ENCODE assay signal across 8 mouse cellular contexts in the genomic region with DNA sequence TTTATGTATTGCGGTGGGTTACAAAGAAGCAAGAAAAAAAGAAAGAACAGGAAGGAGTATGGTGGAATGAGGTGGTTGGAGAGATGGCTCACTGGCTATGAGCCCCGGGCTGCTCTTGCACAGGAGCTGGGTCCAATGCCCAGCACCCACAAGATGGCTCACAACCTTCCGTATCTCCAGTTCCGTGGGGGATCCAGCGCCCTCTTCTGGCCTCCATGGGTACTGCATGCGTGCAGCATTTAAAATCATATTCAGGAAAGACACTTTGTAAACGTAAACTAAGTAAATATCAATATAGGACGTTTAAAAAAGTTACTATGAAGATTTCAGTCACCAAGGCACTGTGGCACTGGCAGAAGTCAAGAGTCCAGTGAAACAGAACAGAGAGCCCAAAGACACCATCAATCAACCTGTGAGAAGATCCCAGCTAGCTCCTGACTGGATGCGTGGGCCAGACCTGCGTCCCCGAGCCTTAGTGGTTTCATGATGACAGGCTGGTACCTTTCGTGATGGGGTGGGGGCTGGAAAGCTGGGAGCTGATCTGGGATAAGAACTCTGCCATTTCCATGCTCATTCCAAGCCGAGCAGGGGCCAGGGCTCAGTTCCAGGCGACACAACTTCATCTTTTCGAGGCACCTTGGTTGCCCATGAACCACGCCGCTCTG. TPM values are rescaled to one million over a fixed set of nuclear protein-coding genes. Genes with fewer than 3 reads are reported as not detected.
A peak's percentile ranks its signal among the peaks of the same experiment; 100 is the strongest.
DNase-seq lines count a peak whose midpoint lies in the region; ATAC-seq and TF ChIP-seq lines count a peak whose summit lies in the region.

No protein-coding gene starts in this region.

- H3K4me1 ChIP-seq in embryonic fibroblast, embryonic 13.5 days (ENCODE audit: control insufficient read depth, insufficient read depth, low read length): no peaks in the 10 kb centered on the region
- peaks cover 12% of the 10 kb centered on the region for H3K4me1 ChIP-seq in intestine, embryonic 14.5 days (replicated peaks; ENCODE audit: control insufficient read depth, insufficient read depth, low read length)
- peaks cover 10% of the 10 kb centered on the region for H3K4me1 ChIP-seq in lung, adult 2 months (ENCODE audit: control insufficient read depth, insufficient read depth, low read length)
- H3K4me1 ChIP-seq in neural tube, embryonic 15.5 days: peaks cover 34% of the 10 kb centered on the region

- 26% methylated on average over 17 of the region's 17 CpGs for WGBS in intestine, embryonic 14.5 days
- 16% methylated on average over 17 of the region's 17 CpGs for WGBS in lung, adult 2 months
- 26% methylated on average over 17 of the region's 17 CpGs for WGBS in neural tube, embryonic 15.5 days

- no peak for TF ChIP-seq POLR2A in embryonic fibroblast, embryonic 13.5 days (IDR thresholded peaks at IDR 0.05; ENCODE audit: low read depth, low read length)
- no peak for TF ChIP-seq POLR2A in lung, adult 2 months (IDR thresholded peaks at IDR 0.05; ENCODE audit: borderline replicate concordance, extremely low read depth, low read depth, low read length)

- H3K27me3 ChIP-seq in intestine, embryonic 14.5 days (replicated peaks; ENCODE audit: control insufficient read depth, insufficient read depth, low read length): no peaks in the 10 kb centered on the region
- no peaks in the 10 kb centered on the region for H3K27me3 ChIP-seq in neural tube, embryonic 15.5 days (replicated peaks)

- no peak; the same call in 1 of the 2 replicates for ATAC-seq in intestine, embryonic 14.5 days (replicated peaks; ENCODE audit: low FRiP score, low TSS enrichment, low read depth)
- ATAC-seq in neural tube, embryonic 15.5 days (ENCODE audit: low FRiP score): peak; percentile 1; the same call in 1 of the 2 replicates

- H3K9ac ChIP-seq in intestine, embryonic 14.5 days (ENCODE audit: low read length): peak overlapping the region; percentile 74
- H3K9ac ChIP-seq in neural tube, embryonic 15.5 days (replicated peaks): peak overlapping the region; percentile 54

- no peak overlapping the region for H3K27ac ChIP-seq in embryonic fibroblast, embryonic 13.5 days (ENCODE audit: insufficient read depth, low read length)
- H3K27ac ChIP-seq in intestine, embryonic 14.5 days (ENCODE audit: low read depth): peak overlapping the region; percentile 43; the same call in 1 of the 2 replicates
- H3K27ac ChIP-seq in neural tube, embryonic 15.5 days (replicated peaks): peak overlapping the region; percentile 96

- peak; percentile 49 for DNase-seq in gastrocnemius, adult 18-20 months (ENCODE audit: low spot score)
- no peak for DNase-seq in gastrocnemius, adult 8-10 months (ENCODE audit: low spot score in 2 of 2)
- peak; percentile 44 to 64 for DNase-seq in adrenal gland, postnatal 36 days
- DNase-seq in intestine, embryonic 14.5 days (ENCODE audit: low spot score): peak; percentile 76
- peak; percentile 46 for DNase-seq in lung, adult 2 months
- DNase-seq in frontal cortex, postnatal 10 days (ENCODE audit: low spot score in 2 of 2): no peak

- no peaks in the 10 kb centered on the region for H3K9me3 ChIP-seq in intestine, embryonic 14.5 days (ENCODE audit: control insufficient read depth, low read length)
- no peaks in the 10 kb centered on the region for H3K9me3 ChIP-seq in neural tube, embryonic 15.5 days (replicated peaks)

- TF ChIP-seq CTCF in embryonic fibroblast, embryonic 13.5 days (IDR thresholded peaks at IDR 0.05; ENCODE audit: borderline replicate concordance, insufficient read depth, low read length): peak; percentile 64
- peak; percentile 79 for TF ChIP-seq CTCF in lung, adult 2 months (IDR thresholded peaks at IDR 0.05; ENCODE audit: insufficient read depth, low read length)

- H3K4me2 ChIP-seq in intestine, embryonic 14.5 days (ENCODE audit: low read length): peak overlapping the region; percentile 94
- peak overlapping the region; percentile 92 for H3K4me2 ChIP-seq in neural tube, embryonic 15.5 days

- peak overlapping the region; percentile 77 for H3K4me3 ChIP-seq in embryonic fibroblast, embryonic 13.5 days (ENCODE audit: insufficient read depth, low read length)
- peak overlapping the region; percentile 92 for H3K4me3 ChIP-seq in intestine, embryonic 14.5 days (ENCODE audit: low read depth, low read length)
- H3K4me3 ChIP-seq in lung, adult 2 months (replicated peaks; ENCODE audit: extremely low read depth, low read depth, low read length): peak overlapping the region; percentile 87
- H3K4me3 ChIP-seq in neural tube, embryonic 15.5 days (replicated peaks): peak overlapping the region; percentile 93

- H3K36me3 ChIP-seq in intestine, embryonic 14.5 days (ENCODE audit: control insufficient read depth, insufficient read depth, low read length): 0 out of 2 replicates have a peak, but pooled peaks cover 10% of the 10 kb centered on the region
- H3K36me3 ChIP-seq in neural tube, embryonic 15.5 days: no peaks in the 10 kb centered on the region

RNA-seq across cellular contexts. Expression of gene Ogfod2, which starts 0.9 kb away (rescaled TPM):
- 10 to 100 TPM; 13.2 to 14.5 TPM for total RNA-seq in gastrocnemius, adult 18-20 months (2021)
- 10 to 100 TPM; 15.4 to 19.7 (median 17.3) TPM for total RNA-seq in gastrocnemius, adult 8-10 months (2022)
- total RNA-seq in adrenal gland, postnatal 36 days (2021): 10 to 100 TPM; 34.2 to 41.1 TPM
- polyA plus RNA-seq in embryonic fibroblast, embryonic 13.5 days (2011; ENCODE audit: insufficient read length, low read depth, missing spikeins): 9.6 and 12.8 TPM in 2 replicates
- 17.1 and 18.0 TPM in 2 replicates for polyA plus RNA-seq in intestine, embryonic 14.5 days (2014; fragmentation: Nextera tagmentation; extraction: Ambion mirVana)
- polyA plus RNA-seq in lung, adult 2 months (2012; rRNA removed): 42.4 and 52.2 TPM in 2 replicates
- 39.5 and 43.7 TPM in 2 replicates for polyA plus RNA-seq in neural tube, embryonic 15.5 days (2015; fragmentation: Nextera tagmentation; extraction: Ambion mirVana)

RNA-seq across cellular contexts. Expression of gene Arl6ip4, which starts 4.7 kb away (rescaled TPM):
- 10 to 100 TPM; 39.1 TPM for total RNA-seq in gastrocnemius, adult 18-20 months (2021)
- total RNA-seq in gastrocnemius, adult 8-10 months (2022): 10 to 100 TPM; 36.7 to 46.8 (median 44.1) TPM
- total RNA-seq in adrenal gland, postnatal 36 days (2021): 10 to 100 TPM; 50.0 to 69.2 TPM
- 46.4 and 57.0 TPM in 2 replicates for polyA plus RNA-seq in embryonic fibroblast, embryonic 13.5 days (2011; ENCODE audit: insufficient read length, low read depth, missing spikeins)
- 93.8 and 99.9 TPM in 2 replicates for polyA plus RNA-seq in intestine, embryonic 14.5 days (2014; fragmentation: Nextera tagmentation; extraction: Ambion mirVana)
- polyA plus RNA-seq in lung, adult 2 months (2012; rRNA removed): 32.3 and 33.6 TPM in 2 replicates
- polyA plus RNA-seq in neural tube, embryonic 15.5 days (2015; fragmentation: Nextera tagmentation; extraction: Ambion mirVana): 87.7 and 89.1 TPM in 2 replicates

RNA-seq across cellular contexts. Expression of gene Abcb9, which starts 15.6 kb away (rescaled TPM):
- 1 to 10 TPM; 8.4 to 8.9 TPM for total RNA-seq in gastrocnemius, adult 18-20 months (2021)
- 1 to 10 TPM; 7.2 to 9.5 (median 8.8) TPM for total RNA-seq in gastrocnemius, adult 8-10 months (2022)
- total RNA-seq in adrenal gland, postnatal 36 days (2021): 10 to 100 TPM; 10.8 to 11.4 TPM
- 2.6 and 3.8 TPM in 2 replicates for polyA plus RNA-seq in embryonic fibroblast, embryonic 13.5 days (2011; ENCODE audit: insufficient read length, low read depth, missing spikeins)
- 1.5 and 1.8 TPM in 2 replicates for polyA plus RNA-seq in intestine, embryonic 14.5 days (2014; fragmentation: Nextera tagmentation; extraction: Ambion mirVana)
- 7.7 and 7.8 TPM in 2 replicates for polyA plus RNA-seq in lung, adult 2 months (2012; rRNA removed)
- 22.1 and 23.2 TPM in 2 replicates for polyA plus RNA-seq in neural tube, embryonic 15.5 days (2015; fragmentation: Nextera tagmentation; extraction: Ambion mirVana)

Comparison
In these comparisons a context has a peak if more than half of its experiments do, and no peak if none do; other contexts are left out.
1. DNase-seq: peak in gastrocnemius, adult 18-20 months (single experiment), adrenal gland, postnatal 36 days (2 of 2), intestine, embryonic 14.5 days (single experiment) and lung, adult 2 months (single experiment); none in gastrocnemius, adult 8-10 months (0 of 2) and frontal cortex, postnatal 10 days (0 of 2).
2. Peak in every context shown above with its lines, with median percentiles within 50 percentile points of each other: H3K4me3 ChIP-seq.